Mouse (Mus musculus) stomach, embryonic 16.5 days (tissue): ENCODE data around the gene Zfp992. TPM values are rescaled to one million over a fixed set of nuclear protein-coding genes. Genes with fewer than 3 reads are reported as not detected.
A peak's percentile ranks its signal among the peaks of the same experiment; 100 is the strongest.
"Not testable (repeated sequence)": the region's sequence is repeated elsewhere in the genome, so short reads cannot be mapped to it uniquely, and the experiment has no call there.

ENCODE experiments used
- ATAC-seq: fragments of 200-750 bp; cut with Nextera tagmentation; 2 replicates; pipeline ENCODE4 v1.8.0; 2017; ENCODE audit warnings: moderate number of reproducible peaks, moderate TSS enrichment; ENCODE audit not compliant: insufficient read depth, low FRiP score
- H3K27ac ChIP-seq: fragments of 300-500 bp; sonication (generic); 2 replicates; pipeline ENCODE4 v1.5.1; 2014; ENCODE audit warnings: low read length
- H3K27me3 ChIP-seq: fragments of 300-500 bp; sonication (generic); 2 replicates; pipeline ENCODE4 v1.6.1; 2014; ENCODE audit warnings: low read length, control low read depth, mixed read lengths; ENCODE audit not compliant: control insufficient read depth, insufficient read depth
- H3K36me3 ChIP-seq: fragments of 300-500 bp; sonication (generic); 2 replicates; pipeline ENCODE4 v1.6.1; 2014; ENCODE audit warnings: low read length; ENCODE audit not compliant: control insufficient read depth, insufficient read depth
- H3K4me1 ChIP-seq: fragments of 300-500 bp; sonication (generic); 2 replicates; pipeline ENCODE4 v1.6.1; 2014; ENCODE audit warnings: low read length, control low read depth, mixed read lengths; ENCODE audit not compliant: control insufficient read depth, insufficient read depth
- H3K4me2 ChIP-seq: fragments of 300-500 bp; sonication (generic); 2 replicates; pipeline ENCODE4 v1.6.1; 2014; ENCODE audit warnings: low read depth, low read length, mixed read lengths
- H3K4me3 ChIP-seq: fragments of 300-500 bp; sonication (generic); replicated peaks from 2 replicates; pipeline ENCODE4 v1.5.1; 2014; ENCODE audit warnings: mild to moderate bottlenecking, low read length
- H3K9ac ChIP-seq: fragments of 300-500 bp; sonication (generic); 2 replicates; pipeline ENCODE4 v1.6.1; 2014; ENCODE audit warnings: low read length
- H3K9me3 ChIP-seq: fragments of 300-500 bp; sonication (generic); replicated peaks from 2 replicates; pipeline ENCODE4 v1.6.1; 2016; ENCODE audit warnings: low read length, control low read depth; ENCODE audit not compliant: control insufficient read depth
- WGBS: fragments of 180-500 bp; shearing (Covaris S2); extraction: QIAGEN DNeasy Blood & Tissue Kit; methylation state at CpG from one replicate; pipeline ENCODE4 v1.1.7; 2014; 5-methylcytosine and 5-hydroxymethylcytosine counted together
- polyA plus RNA-seq: library from polyadenylated mRNA; unstranded; fragments of >200 nt; fragmentation: Nextera tagmentation; extraction: Ambion mirVana; gene quantifications from 2 replicates; pipeline ENCODE4 v1.2.1, GENCODE M21; 2015

Zfp992 gene
- polyA plus RNA-seq, 1 experiment from 2014 or later, result 2.7 TPM

- not testable (repeated sequence) for H3K36me3 ChIP-seq, H3K4me2 ChIP-seq, H3K27me3 ChIP-seq, H3K9ac ChIP-seq, H3K4me3 ChIP-seq, H3K4me1 ChIP-seq, H3K27ac ChIP-seq
- WGBS, result 70% methylated on average over 13 of the region's 13 CpGs
- peaks cover 32% of the 10 kb centered on the region for H3K9me3 ChIP-seq
- peak; percentile 54 for ATAC-seq
Measured at GRCm38 (mm10) chr4:146483571-146484280, 34.9 kb downstream of the Zfp992 start.

- ATAC-seq, H3K4me1 ChIP-seq, H3K36me3 ChIP-seq, H3K4me2 ChIP-seq, H3K9ac ChIP-seq, H3K4me3 ChIP-seq, H3K27ac ChIP-seq, H3K27me3 ChIP-seq: not testable (repeated sequence)
- H3K9me3 ChIP-seq, result peaks cover 36% of the 10 kb centered on the region
Measured at GRCm38 (mm10) chr4:146484676-146485075, 35.9 kb downstream of the Zfp992 start.

- H3K27ac ChIP-seq, H3K9ac ChIP-seq, H3K4me1 ChIP-seq, H3K36me3 ChIP-seq, H3K4me3 ChIP-seq, ATAC-seq, H3K4me2 ChIP-seq, H3K27me3 ChIP-seq: not testable (repeated sequence)
- H3K9me3 ChIP-seq, result peaks cover 35% of the 10 kb centered on the region
- WGBS, result 68% methylated on average over 6 of the region's 6 CpGs
Measured at GRCm38 (mm10) chr4:146485183-146485939, 36.5 kb downstream of the Zfp992 start.

- H3K27me3 ChIP-seq, H3K4me1 ChIP-seq, H3K9ac ChIP-seq, H3K27ac ChIP-seq, H3K4me2 ChIP-seq, H3K36me3 ChIP-seq, H3K4me3 ChIP-seq: not testable (repeated sequence)
- 66% methylated on average over 1 of the region's 1 CpGs for WGBS
- peaks cover 30% of the 10 kb centered on the region for H3K9me3 ChIP-seq
- 0 out of 2 replicates have a peak, but pooled peaks have one; percentile 14 for ATAC-seq
Measured at GRCm38 (mm10) chr4:146486753-146487152, 37.9 kb downstream of the Zfp992 start.

DNA sequence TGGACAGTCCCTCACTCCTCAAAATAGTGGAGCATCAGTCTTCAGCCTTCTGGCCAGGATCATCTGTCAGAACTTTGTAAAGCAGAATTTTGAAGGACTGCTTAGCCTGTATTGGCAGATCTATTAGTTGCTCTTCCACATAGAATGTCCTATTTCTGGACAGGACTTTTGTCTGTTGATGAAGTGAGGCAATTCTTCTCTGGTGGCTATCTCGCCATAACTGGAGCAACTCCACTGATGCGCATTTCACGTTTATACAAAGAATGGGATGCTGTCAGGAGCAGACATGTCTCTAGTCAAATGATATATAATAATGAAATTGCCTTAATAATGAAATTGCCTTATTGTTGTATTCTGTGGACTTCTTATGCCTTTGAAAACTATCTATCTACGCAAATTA, 40.4 kb downstream of the Zfp992 start:
- not testable (repeated sequence) for H3K4me1 ChIP-seq, H3K9ac ChIP-seq, H3K4me3 ChIP-seq, ATAC-seq, H3K36me3 ChIP-seq, H3K4me2 ChIP-seq, H3K27ac ChIP-seq, H3K27me3 ChIP-seq
- peaks cover 29% of the 10 kb centered on the region for H3K9me3 ChIP-seq
- 76% methylated on average over 4 of the region's 4 CpGs for WGBS

GRCm38 (mm10) chr4:146491993-146492392, 43.2 kb downstream of the Zfp992 start:
- not testable (repeated sequence) for H3K9ac ChIP-seq, H3K4me1 ChIP-seq, H3K27ac ChIP-seq, H3K4me2 ChIP-seq, H3K27me3 ChIP-seq, H3K36me3 ChIP-seq, H3K4me3 ChIP-seq
- 0 out of 2 replicates have a peak, but pooled peaks have one; percentile 18 for ATAC-seq
- peaks cover 27% of the 10 kb centered on the region for H3K9me3 ChIP-seq
- WGBS, result 68% methylated on average over 1 of the region's 1 CpGs

DNA sequence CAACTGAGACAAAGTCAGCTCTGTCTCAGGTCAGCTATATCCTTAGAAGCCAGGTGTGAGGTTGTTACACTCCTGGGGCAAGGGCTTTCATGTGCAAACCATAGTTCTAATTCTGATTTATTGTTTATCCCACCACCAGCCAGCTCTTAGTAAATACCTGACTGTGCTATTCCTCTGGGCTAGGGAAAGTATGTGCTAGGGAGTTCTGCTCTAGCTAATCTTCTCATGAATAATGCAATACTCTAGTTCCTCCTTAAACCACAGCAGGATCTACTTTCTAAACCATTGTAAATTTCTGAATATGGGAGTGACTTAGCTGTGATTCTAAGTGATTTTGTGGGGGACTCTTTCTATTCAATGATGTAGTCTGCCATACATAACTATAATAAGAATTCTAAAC, 43.6 kb downstream of the Zfp992 start:
- Histone ChIP-seq H3K4me2 (no peak overlapping the region), H3K4me1 (no peaks in the 10 kb centered on the region), H3K27me3 (no peaks in the 10 kb centered on the region), H3K27ac (no peak overlapping the region), H3K4me3 (no peak overlapping the region), H3K9ac (no peak overlapping the region), H3K9me3 (peaks cover 29% of the 10 kb centered on the region), H3K36me3 (no peaks in the 10 kb centered on the region)
- ATAC-seq, result no peak

GRCm38 (mm10) chr4:146492851-146493250, 44.0 kb downstream of the Zfp992 start:
- peaks cover 29% of the 10 kb centered on the region for H3K9me3 ChIP-seq
- H3K27ac ChIP-seq, result no peak overlapping the region
- no peak overlapping the region for H3K9ac ChIP-seq
- no peaks in the 10 kb centered on the region for H3K36me3 ChIP-seq
- H3K4me1 ChIP-seq, result no peaks in the 10 kb centered on the region
- no peak overlapping the region for H3K4me2 ChIP-seq
- H3K27me3 ChIP-seq, result no peaks in the 10 kb centered on the region
- no peak for ATAC-seq
- H3K4me3 ChIP-seq, result no peak overlapping the region
- WGBS, result 34% methylated on average over 1 of the region's 1 CpGs

GRCm38 (mm10) chr4:146493319-146493907, 44.6 kb downstream of the Zfp992 start:
- not testable (repeated sequence) for H3K27ac ChIP-seq, ATAC-seq, H3K4me3 ChIP-seq, H3K9ac ChIP-seq, H3K4me1 ChIP-seq, H3K4me2 ChIP-seq, H3K27me3 ChIP-seq, H3K36me3 ChIP-seq
- H3K9me3 ChIP-seq, result peaks cover 32% of the 10 kb centered on the region
- WGBS, result 86% methylated on average over 6 of the region's 6 CpGs
